Mouse (Mus musculus): ENCODE measurements at regions not wholly inside any gene's neighbourhood (a gene's known extent, or its start where the extent isn't known, plus 50 kb on each side); places are given as distances from the start of the nearest gene placed in this dataset.

DNA sequence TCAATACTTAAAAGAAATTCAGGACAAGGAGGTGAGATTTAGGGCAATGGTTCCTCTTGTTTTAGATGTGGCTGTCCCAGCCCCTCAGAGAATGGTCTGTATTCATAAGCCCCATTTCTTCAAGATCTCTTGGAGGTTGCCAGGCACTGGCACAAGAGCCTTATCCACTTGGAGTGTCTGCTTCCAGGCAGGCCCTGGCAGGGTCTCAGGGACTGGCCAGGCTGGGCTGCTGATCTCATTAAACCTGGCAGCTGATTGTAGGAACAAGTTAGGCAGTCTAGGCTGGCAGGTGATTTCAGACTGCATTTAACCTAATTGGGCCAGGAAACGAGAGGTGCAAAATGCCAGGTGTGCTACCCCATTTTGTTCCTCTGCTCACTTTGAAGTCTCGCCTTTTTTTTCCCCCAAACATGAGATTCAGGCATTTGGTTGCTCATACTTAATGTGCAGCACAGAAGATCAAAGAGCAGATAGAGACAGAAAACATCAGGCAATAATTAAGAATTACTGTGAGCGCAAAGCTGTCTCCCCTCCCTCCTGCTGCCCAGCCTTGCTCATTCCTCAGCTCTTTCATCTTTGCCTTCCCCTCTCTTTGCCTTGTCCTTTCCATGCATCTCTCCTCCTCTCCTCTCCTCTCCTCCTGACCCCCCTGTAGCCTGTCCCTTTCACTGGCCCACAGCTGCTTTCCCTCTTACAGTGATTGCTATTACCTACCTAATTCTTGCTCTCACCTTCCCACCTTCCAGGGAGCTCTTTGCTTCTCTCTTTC lies 449.3 kb downstream of the Gm9195 start:
- no peaks in the 10 kb centered on the region for H3K4me1 ChIP-seq (ENCODE audit: control insufficient read depth, insufficient read depth, low read length)
- no peak for TF ChIP-seq CTCF (IDR thresholded peaks at IDR 0.05; ENCODE audit: low read depth, low read length)
- no peak for TF ChIP-seq POLR2A (IDR thresholded peaks at IDR 0.05; ENCODE audit: extremely low read depth, insufficient read depth, low read length)
- H3K27ac ChIP-seq (replicated peaks; ENCODE audit: insufficient read depth, low read depth, low read length): no peak overlapping the region
- no peak overlapping the region for H3K4me3 ChIP-seq (ENCODE audit: insufficient read depth, low read depth, low read length)
- no peaks in the 10 kb centered on the region for H3K79me2 ChIP-seq (ENCODE audit: control insufficient read depth, insufficient read depth, low read length)
- H3K27me3 ChIP-seq (ENCODE audit: control insufficient read depth, insufficient read depth, low read length): no peaks in the 10 kb centered on the region
- WGBS: 71% methylated on average over 3 of the region's 3 CpGs
- no peak overlapping the region for H3K9ac ChIP-seq (ENCODE audit: low read depth, low read length)
- no peak for DNase-seq (ENCODE audit: extremely low read depth, low read depth, low spot score)
- H3K36me3 ChIP-seq (ENCODE audit: control insufficient read depth, insufficient read depth, low read length): no peaks in the 10 kb centered on the region

DNA sequence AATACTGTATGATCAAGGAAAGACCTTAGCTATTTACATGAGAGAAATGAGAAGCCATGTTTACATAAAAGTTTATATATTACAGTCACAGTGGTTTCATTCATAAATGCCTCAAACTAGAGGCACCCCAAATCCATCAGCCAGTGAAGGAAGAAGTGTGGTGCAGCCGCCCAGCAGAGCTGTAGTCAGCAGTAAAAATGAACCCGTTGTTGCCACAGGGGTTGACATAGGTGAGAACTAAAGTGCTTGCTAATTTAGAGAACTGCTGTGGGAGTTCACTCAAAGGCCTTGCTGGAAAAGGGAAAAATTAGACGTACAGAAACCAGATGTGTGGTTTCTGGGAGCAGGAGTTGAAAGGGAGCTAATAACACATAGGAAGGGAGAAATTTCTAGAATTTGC lies 461.2 kb downstream of the Gm9195 start:
- 66% methylated on average over 3 of the region's 3 CpGs for whole genome bisulfite sequencing
- no peak overlapping the region for H3K4me3 ChIP-seq (ENCODE audit: insufficient read depth, low read depth, low read length)
- no peak overlapping the region for H3K9ac ChIP-seq (ENCODE audit: low read depth, low read length)
- no peak for DNase-seq (ENCODE audit: extremely low read depth, low read depth, low spot score)
- TF ChIP-seq CTCF (IDR thresholded peaks at IDR 0.05; ENCODE audit: low read depth, low read length) (no peak), POLR2A (IDR thresholded peaks at IDR 0.05; ENCODE audit: extremely low read depth, insufficient read depth, low read length) (no peak)
- no peaks in the 10 kb centered on the region for H3K79me2 ChIP-seq (ENCODE audit: control insufficient read depth, insufficient read depth, low read length)
- no peak overlapping the region for H3K27ac ChIP-seq (replicated peaks; ENCODE audit: insufficient read depth, low read depth, low read length)
- no peaks in the 10 kb centered on the region for H3K4me1 ChIP-seq (ENCODE audit: control insufficient read depth, insufficient read depth, low read length)
- no peaks in the 10 kb centered on the region for H3K36me3 ChIP-seq (ENCODE audit: control insufficient read depth, insufficient read depth, low read length)
- H3K27me3 ChIP-seq (ENCODE audit: control insufficient read depth, insufficient read depth, low read length): no peaks in the 10 kb centered on the region

DNA sequence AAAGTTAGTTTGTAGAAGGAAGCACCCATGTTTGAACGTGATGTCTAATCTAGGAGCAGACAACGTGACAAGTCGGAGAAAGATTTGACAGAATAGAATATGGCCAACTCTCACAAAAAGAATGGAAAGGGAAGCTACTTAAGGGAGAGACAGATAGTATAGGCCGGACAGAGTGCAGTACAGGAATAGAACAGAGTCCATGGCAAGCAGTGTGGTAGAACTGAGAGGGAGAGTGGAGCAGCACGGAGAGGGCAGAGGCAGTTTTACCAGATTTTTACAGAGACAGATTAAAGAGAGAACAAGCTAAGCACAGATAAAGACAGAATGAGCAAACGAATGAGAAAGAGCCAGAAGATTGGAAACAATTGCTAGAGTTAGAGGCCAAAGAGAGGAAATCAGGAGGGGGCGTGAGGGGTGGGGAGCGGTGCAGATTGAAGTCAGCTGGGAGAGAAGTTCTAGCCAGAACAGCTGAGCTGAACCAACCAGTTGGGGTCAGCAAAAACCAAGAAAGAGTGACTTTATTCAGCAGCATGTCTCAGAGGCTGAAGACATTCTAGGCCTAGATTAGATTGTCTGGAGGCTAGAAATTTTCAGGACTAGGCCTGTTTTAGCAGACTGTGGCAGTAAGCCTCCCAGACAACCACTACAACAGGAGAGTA lies 464.1 kb downstream of the Gm9195 start:
- no peak overlapping the region for H3K9ac ChIP-seq (ENCODE audit: low read depth, low read length)
- H3K27me3 ChIP-seq (ENCODE audit: control insufficient read depth, insufficient read depth, low read length): no peaks in the 10 kb centered on the region
- H3K4me1 ChIP-seq (ENCODE audit: control insufficient read depth, insufficient read depth, low read length): no peaks in the 10 kb centered on the region
- no peak overlapping the region for H3K27ac ChIP-seq (replicated peaks; ENCODE audit: insufficient read depth, low read depth, low read length)
- no peak for DNase-seq (ENCODE audit: extremely low read depth, low read depth, low spot score)
- no peaks in the 10 kb centered on the region for H3K79me2 ChIP-seq (ENCODE audit: control insufficient read depth, insufficient read depth, low read length)
- 55% methylated on average over 8 of the region's 8 CpGs for WGBS
- TF ChIP-seq CTCF (IDR thresholded peaks at IDR 0.05; ENCODE audit: low read depth, low read length): no peak
- TF ChIP-seq POLR2A (IDR thresholded peaks at IDR 0.05; ENCODE audit: extremely low read depth, insufficient read depth, low read length): no peak
- no peaks in the 10 kb centered on the region for H3K36me3 ChIP-seq (ENCODE audit: control insufficient read depth, insufficient read depth, low read length)
- no peak overlapping the region for H3K4me3 ChIP-seq (ENCODE audit: insufficient read depth, low read depth, low read length)

DNA sequence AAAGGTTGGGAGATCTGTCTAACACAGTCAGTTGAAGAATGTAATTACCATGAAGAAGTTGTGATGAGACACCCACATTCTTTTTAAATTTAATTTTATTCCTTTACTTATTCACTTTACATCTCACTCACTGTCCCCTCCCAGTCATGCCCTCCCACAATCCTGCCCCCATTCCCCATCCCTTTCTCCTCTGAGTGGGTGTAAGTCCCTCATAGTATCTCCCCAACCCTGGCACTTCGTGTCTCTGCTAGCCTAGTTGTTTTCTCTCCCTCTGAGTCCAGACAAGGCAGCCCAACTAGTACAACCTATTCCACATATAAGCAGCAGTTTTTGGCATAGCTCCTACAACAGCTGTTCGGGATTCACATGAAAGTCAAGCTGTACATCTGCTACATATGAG lies 487.3 kb downstream of the Gm9195 start:
- no peaks in the 10 kb centered on the region for H3K36me3 ChIP-seq (ENCODE audit: control insufficient read depth, insufficient read depth, low read length)
- no peak overlapping the region for H3K27ac ChIP-seq (replicated peaks; ENCODE audit: insufficient read depth, low read depth, low read length)
- no peak overlapping the region for H3K9ac ChIP-seq (ENCODE audit: low read depth, low read length)
- TF ChIP-seq POLR2A (IDR thresholded peaks at IDR 0.05; ENCODE audit: extremely low read depth, insufficient read depth, low read length) (no peak), CTCF (IDR thresholded peaks at IDR 0.05; ENCODE audit: low read depth, low read length) (no peak)
- no peaks in the 10 kb centered on the region for H3K4me1 ChIP-seq (ENCODE audit: control insufficient read depth, insufficient read depth, low read length)
- H3K27me3 ChIP-seq (ENCODE audit: control insufficient read depth, insufficient read depth, low read length): no peaks in the 10 kb centered on the region
- no peaks in the 10 kb centered on the region for H3K79me2 ChIP-seq (ENCODE audit: control insufficient read depth, insufficient read depth, low read length)
- 59% methylated on average over 2 of the region's 2 CpGs for WGBS
- H3K4me3 ChIP-seq (ENCODE audit: insufficient read depth, low read depth, low read length): no peak overlapping the region
- no peak for DNase-seq (ENCODE audit: extremely low read depth, low read depth, low spot score)

DNA sequence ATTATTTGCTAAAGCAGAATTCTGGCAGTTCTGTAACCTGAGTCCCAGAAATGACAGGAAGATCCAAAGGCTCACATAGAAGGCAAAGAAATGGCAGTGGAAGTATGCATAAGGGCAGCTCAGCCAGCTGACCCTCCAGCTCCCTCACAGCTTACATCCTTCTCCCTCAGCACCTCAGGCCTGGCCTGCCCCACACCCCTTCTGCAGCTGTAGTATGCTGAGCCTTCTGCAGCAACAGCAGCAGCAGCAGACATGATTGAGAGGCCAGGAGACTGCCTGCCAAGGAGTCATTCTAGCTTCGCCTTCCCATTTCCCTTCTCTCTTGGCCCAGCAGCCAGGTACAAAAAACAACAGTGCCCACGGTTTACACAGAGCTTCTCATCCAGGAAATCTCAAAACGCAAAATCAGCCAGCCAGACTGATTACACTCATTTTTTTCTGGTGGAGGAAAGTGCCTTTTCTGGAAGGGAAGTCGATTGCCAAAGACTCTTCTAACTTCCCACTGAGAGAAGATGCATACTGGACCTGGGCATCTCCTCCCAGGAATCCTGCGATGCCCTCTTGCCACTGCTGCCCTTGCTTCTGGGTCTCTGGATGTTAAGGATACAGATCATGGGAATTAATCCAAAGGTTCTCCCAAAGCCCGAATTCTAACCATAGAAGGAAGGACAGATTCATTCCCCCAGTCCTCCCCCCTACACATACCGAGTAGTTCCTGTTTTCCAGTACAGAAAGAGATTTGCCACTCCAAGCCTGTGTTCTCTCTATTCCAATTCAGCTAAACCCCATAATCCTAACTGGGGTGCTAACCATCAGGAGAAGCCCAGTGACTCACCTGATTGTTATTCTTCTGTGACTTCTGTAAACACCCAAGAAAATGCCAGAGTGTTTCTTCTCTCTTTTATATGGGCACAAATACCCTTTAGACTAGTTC lies 489.2 kb downstream of the Gm9195 start:
- H3K27me3 ChIP-seq (ENCODE audit: control insufficient read depth, insufficient read depth, low read length): no peaks in the 10 kb centered on the region
- no peak overlapping the region for H3K27ac ChIP-seq (replicated peaks; ENCODE audit: insufficient read depth, low read depth, low read length)
- WGBS: 47% methylated on average over 7 of the region's 7 CpGs
- H3K4me3 ChIP-seq (ENCODE audit: insufficient read depth, low read depth, low read length): no peak overlapping the region
- H3K9ac ChIP-seq (ENCODE audit: low read depth, low read length): no peak overlapping the region
- no peaks in the 10 kb centered on the region for H3K36me3 ChIP-seq (ENCODE audit: control insufficient read depth, insufficient read depth, low read length)
- TF ChIP-seq CTCF (IDR thresholded peaks at IDR 0.05; ENCODE audit: low read depth, low read length): no peak
- no peak for TF ChIP-seq POLR2A (IDR thresholded peaks at IDR 0.05; ENCODE audit: extremely low read depth, insufficient read depth, low read length)
- no peaks in the 10 kb centered on the region for H3K4me1 ChIP-seq (ENCODE audit: control insufficient read depth, insufficient read depth, low read length)
- DNase-seq (ENCODE audit: extremely low read depth, low read depth, low spot score): no peak
- no peaks in the 10 kb centered on the region for H3K79me2 ChIP-seq (ENCODE audit: control insufficient read depth, insufficient read depth, low read length)

All from liver, adult 2 months (tissue).